Mouse (Mus musculus): Measurements from ENCODE around the gene Gpr26. TPM values are rescaled to one million over a fixed set of nuclear protein-coding genes. Genes with fewer than 3 reads are reported as not detected.

Gpr26 gene
- polyA plus RNA-seq, 1 experiment from 2014 or later: not detected

GRCm38 (mm10) chr7:132012969-132013679, 46.9 kb downstream of the Gpr26 start:
- H3K4me2 ChIP-seq (ENCODE audit: low read length): no peak overlapping the region
- no peaks in the 10 kb centered on the region for H3K36me3 ChIP-seq (ENCODE audit: control insufficient read depth, insufficient read depth, low read length)
- no peak for DNase-seq (ENCODE audit: low spot score)
- 29% methylated on average over 1 of the region's 1 CpGs for WGBS
- no peak for ATAC-seq (replicated peaks; ENCODE audit: low FRiP score, low TSS enrichment, low read depth)
- H3K4me3 ChIP-seq (ENCODE audit: low read depth, low read length): no peak overlapping the region
- no peaks in the 10 kb centered on the region for H3K27me3 ChIP-seq (replicated peaks; ENCODE audit: control insufficient read depth, insufficient read depth, low read length)
- no peaks in the 10 kb centered on the region for H3K9me3 ChIP-seq (ENCODE audit: control insufficient read depth, low read length)
- H3K9ac ChIP-seq (ENCODE audit: low read length): no peak overlapping the region
- no peaks in the 10 kb centered on the region for H3K4me1 ChIP-seq (replicated peaks; ENCODE audit: control insufficient read depth, insufficient read depth, low read length)
- no peak overlapping the region for H3K27ac ChIP-seq (ENCODE audit: low read depth)

GRCm38 (mm10) chr7:132013970-132014369, 47.7 kb downstream of the Gpr26 start:
- Histone ChIP-seq H3K27ac (ENCODE audit: low read depth) (no peak overlapping the region), H3K9me3 (ENCODE audit: control insufficient read depth, low read length) (no peaks in the 10 kb centered on the region), H3K4me3 (ENCODE audit: low read depth, low read length) (no peak overlapping the region), H3K36me3 (ENCODE audit: control insufficient read depth, insufficient read depth, low read length) (no peaks in the 10 kb centered on the region), H3K27me3 (replicated peaks; ENCODE audit: control insufficient read depth, insufficient read depth, low read length) (no peaks in the 10 kb centered on the region), H3K4me2 (ENCODE audit: low read length) (no peak overlapping the region), H3K4me1 (replicated peaks; ENCODE audit: control insufficient read depth, insufficient read depth, low read length) (no peaks in the 10 kb centered on the region), H3K9ac (ENCODE audit: low read length) (no peak overlapping the region)
- 82% methylated on average over 5 of the region's 5 CpGs for WGBS
- DNase-seq (ENCODE audit: low spot score) (no peak), ATAC-seq (replicated peaks; ENCODE audit: low FRiP score, low TSS enrichment, low read depth) (no peak)

GRCm38 (mm10) chr7:132015193-132015592, 48.9 kb downstream of the Gpr26 start:
- Histone ChIP-seq H3K4me3 (ENCODE audit: low read depth, low read length) (no peak overlapping the region), H3K9ac (ENCODE audit: low read length) (no peak overlapping the region), H3K36me3 (ENCODE audit: control insufficient read depth, insufficient read depth, low read length) (no peaks in the 10 kb centered on the region), H3K27ac (ENCODE audit: low read depth) (no peak overlapping the region), H3K27me3 (replicated peaks; ENCODE audit: control insufficient read depth, insufficient read depth, low read length) (no peaks in the 10 kb centered on the region), H3K4me1 (replicated peaks; ENCODE audit: control insufficient read depth, insufficient read depth, low read length) (no peaks in the 10 kb centered on the region), H3K4me2 (ENCODE audit: low read length) (no peak overlapping the region), H3K9me3 (ENCODE audit: control insufficient read depth, low read length) (no peaks in the 10 kb centered on the region)
- DNase-seq (ENCODE audit: low spot score) (no peak), ATAC-seq (replicated peaks; ENCODE audit: low FRiP score, low TSS enrichment, low read depth) (no peak)
- 12% methylated on average over 3 of the region's 3 CpGs for WGBS

GRCm38 (mm10) chr7:132015933-132016332, 49.7 kb downstream of the Gpr26 start:
- Histone ChIP-seq H3K4me2 (ENCODE audit: low read length) (no peak overlapping the region), H3K36me3 (ENCODE audit: control insufficient read depth, insufficient read depth, low read length) (no peaks in the 10 kb centered on the region), H3K27me3 (replicated peaks; ENCODE audit: control insufficient read depth, insufficient read depth, low read length) (no peaks in the 10 kb centered on the region), H3K9me3 (ENCODE audit: control insufficient read depth, low read length) (no peaks in the 10 kb centered on the region), H3K4me1 (replicated peaks; ENCODE audit: control insufficient read depth, insufficient read depth, low read length) (no peaks in the 10 kb centered on the region), H3K4me3 (ENCODE audit: low read depth, low read length) (no peak overlapping the region), H3K27ac (ENCODE audit: low read depth) (no peak overlapping the region), H3K9ac (ENCODE audit: low read length) (no peak overlapping the region)
- 53% methylated on average over 3 of the region's 3 CpGs for WGBS
- DNase-seq (ENCODE audit: low spot score): no peak
- no peak for ATAC-seq (replicated peaks; ENCODE audit: low FRiP score, low TSS enrichment, low read depth)

GRCm38 (mm10) chr7:132025591-132025990, 59.3 kb downstream of the Gpr26 start:
- Histone ChIP-seq H3K27ac (ENCODE audit: low read depth) (no peak overlapping the region), H3K4me1 (replicated peaks; ENCODE audit: control insufficient read depth, insufficient read depth, low read length) (no peaks in the 10 kb centered on the region), H3K36me3 (ENCODE audit: control insufficient read depth, insufficient read depth, low read length) (no peaks in the 10 kb centered on the region), H3K9me3 (ENCODE audit: control insufficient read depth, low read length) (no peaks in the 10 kb centered on the region), H3K9ac (ENCODE audit: low read length) (no peak overlapping the region), H3K4me2 (ENCODE audit: low read length) (no peak overlapping the region), H3K27me3 (replicated peaks; ENCODE audit: control insufficient read depth, insufficient read depth, low read length) (no peaks in the 10 kb centered on the region), H3K4me3 (ENCODE audit: low read depth, low read length) (no peak overlapping the region)
- ATAC-seq (replicated peaks; ENCODE audit: low FRiP score, low TSS enrichment, low read depth): no peak
- no peak for DNase-seq (ENCODE audit: low spot score)
- WGBS: 70% methylated on average over 6 of the region's 6 CpGs

GRCm38 (mm10) chr7:132026671-132027070, 60.4 kb downstream of the Gpr26 start:
- Histone ChIP-seq H3K27ac (ENCODE audit: low read depth) (no peak overlapping the region), H3K27me3 (replicated peaks; ENCODE audit: control insufficient read depth, insufficient read depth, low read length) (no peaks in the 10 kb centered on the region), H3K9me3 (ENCODE audit: control insufficient read depth, low read length) (no peaks in the 10 kb centered on the region), H3K9ac (ENCODE audit: low read length) (no peak overlapping the region), H3K4me3 (ENCODE audit: low read depth, low read length) (no peak overlapping the region), H3K4me2 (ENCODE audit: low read length) (no peak overlapping the region), H3K4me1 (replicated peaks; ENCODE audit: control insufficient read depth, insufficient read depth, low read length) (no peaks in the 10 kb centered on the region), H3K36me3 (ENCODE audit: control insufficient read depth, insufficient read depth, low read length) (no peaks in the 10 kb centered on the region)
- ATAC-seq (replicated peaks; ENCODE audit: low FRiP score, low TSS enrichment, low read depth): no peak
- 57% methylated on average over 6 of the region's 6 CpGs for WGBS
- no peak for DNase-seq (ENCODE audit: low spot score)

GRCm38 (mm10) chr7:132031940-132032531, 65.8 kb downstream of the Gpr26 start:
- H3K4me1 ChIP-seq (replicated peaks; ENCODE audit: control insufficient read depth, insufficient read depth, low read length): no peaks in the 10 kb centered on the region
- no peaks in the 10 kb centered on the region for H3K27me3 ChIP-seq (replicated peaks; ENCODE audit: control insufficient read depth, insufficient read depth, low read length)
- H3K4me3 ChIP-seq (ENCODE audit: low read depth, low read length): no peak overlapping the region
- 52% methylated on average over 6 of the region's 6 CpGs for WGBS
- no peaks in the 10 kb centered on the region for H3K9me3 ChIP-seq (ENCODE audit: control insufficient read depth, low read length)
- ATAC-seq (replicated peaks; ENCODE audit: low FRiP score, low TSS enrichment, low read depth): peak; percentile 62
- no peak overlapping the region for H3K27ac ChIP-seq (ENCODE audit: low read depth)
- no peak overlapping the region for H3K4me2 ChIP-seq (ENCODE audit: low read length)
- no peak overlapping the region for H3K9ac ChIP-seq (ENCODE audit: low read length)
- H3K36me3 ChIP-seq (ENCODE audit: control insufficient read depth, insufficient read depth, low read length): no peaks in the 10 kb centered on the region
- no peak for DNase-seq (ENCODE audit: low spot score)
